Mouse (Mus musculus) embryo, embryonic 11.5 days (tissue): Measurements from ENCODE around the gene Kiss1r.

Experiments
- DNase-seq: peaks from one replicate; pipeline ENCODE4 v3.0.0-alpha.2; 2012; ENCODE audit warnings: low read depth, low spot score

The Kiss1r gene

DNA sequence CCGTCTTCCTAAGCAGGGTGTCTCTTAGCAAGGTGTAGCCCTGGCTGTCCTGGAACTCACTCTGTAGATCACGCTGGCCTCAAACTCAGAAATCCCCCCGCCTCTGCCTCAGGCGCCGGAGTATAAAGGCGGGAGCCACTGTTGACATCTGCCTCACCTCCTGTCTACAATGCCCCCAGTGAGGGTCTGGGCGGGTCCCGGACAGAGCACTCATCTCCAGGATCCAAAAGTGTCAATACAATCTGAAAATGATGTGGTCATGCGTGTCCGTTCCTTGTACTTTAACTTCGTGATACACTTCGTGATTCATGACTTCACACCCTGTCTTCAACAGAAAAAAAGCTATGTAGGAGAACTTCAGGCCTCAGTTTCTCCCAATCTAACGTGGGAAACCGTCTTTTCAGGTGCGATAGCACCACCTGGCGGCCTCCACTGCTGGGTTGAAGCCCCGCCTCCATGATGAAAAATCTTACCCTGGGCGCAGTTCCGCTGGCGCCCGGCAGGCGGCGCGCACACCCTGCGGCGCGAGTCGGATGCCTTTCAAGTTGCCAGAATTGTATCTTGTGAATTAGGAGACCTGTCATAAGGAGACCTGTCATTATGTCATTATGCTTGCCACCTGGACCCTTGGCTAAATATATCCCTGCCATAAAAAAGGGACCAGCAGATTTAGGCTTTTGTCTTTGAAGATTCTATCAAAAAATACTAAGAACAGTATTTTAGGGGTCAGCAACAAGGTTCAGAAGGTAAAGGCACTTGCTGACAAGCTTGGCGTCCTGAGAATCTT is 8.4 kb downstream of the Kiss1r start:
- DNase-seq = no peak

DNA sequence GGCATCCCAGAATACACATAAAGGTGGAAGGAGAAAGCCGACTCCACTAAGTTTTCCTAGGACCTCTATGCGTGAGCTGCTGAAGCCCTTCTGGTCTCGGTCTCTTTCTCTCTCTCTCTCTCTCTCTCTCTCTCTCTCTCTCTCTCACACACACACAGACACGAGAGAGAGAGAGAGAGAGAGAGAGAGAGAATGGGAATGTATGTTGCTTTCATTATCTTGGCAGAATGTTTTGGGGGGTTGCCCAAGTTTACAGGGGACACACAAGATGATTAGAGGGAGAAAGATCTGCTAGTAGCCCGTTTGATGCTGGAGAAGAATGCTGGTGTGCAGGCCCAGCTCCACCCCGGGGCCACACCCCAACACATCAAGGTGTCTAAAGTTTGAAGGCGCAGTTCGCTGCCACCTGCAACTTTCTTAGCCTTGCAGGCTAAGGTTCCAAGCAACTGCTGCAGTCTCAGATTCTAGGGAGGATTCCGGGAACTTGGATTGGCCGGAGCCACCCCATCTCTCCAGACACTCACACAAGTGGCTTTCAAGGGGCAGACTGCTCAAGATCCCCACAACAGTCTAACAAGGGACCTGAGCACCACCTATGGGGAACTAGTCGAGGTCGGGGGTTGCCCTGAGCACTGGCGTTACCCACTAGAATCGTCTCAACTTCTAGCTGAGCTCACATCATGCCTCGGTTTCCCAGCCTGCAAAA is 9.2 kb downstream of the Kiss1r start:
- no peak for DNase-seq

- peak; percentile 94 for DNase-seq
These were observed 9.9 kb downstream of the Kiss1r start, which contains the start of gene Arid3a for GRCm38 (mm10) chr10:79926491-79927323. Gene Arid3a (plus strand): TSS chr10:79927043.

GRCm38 (mm10) chr10:79927324-79928029 is 10.7 kb downstream of the Kiss1r start:
- no peak for DNase-seq

DNA sequence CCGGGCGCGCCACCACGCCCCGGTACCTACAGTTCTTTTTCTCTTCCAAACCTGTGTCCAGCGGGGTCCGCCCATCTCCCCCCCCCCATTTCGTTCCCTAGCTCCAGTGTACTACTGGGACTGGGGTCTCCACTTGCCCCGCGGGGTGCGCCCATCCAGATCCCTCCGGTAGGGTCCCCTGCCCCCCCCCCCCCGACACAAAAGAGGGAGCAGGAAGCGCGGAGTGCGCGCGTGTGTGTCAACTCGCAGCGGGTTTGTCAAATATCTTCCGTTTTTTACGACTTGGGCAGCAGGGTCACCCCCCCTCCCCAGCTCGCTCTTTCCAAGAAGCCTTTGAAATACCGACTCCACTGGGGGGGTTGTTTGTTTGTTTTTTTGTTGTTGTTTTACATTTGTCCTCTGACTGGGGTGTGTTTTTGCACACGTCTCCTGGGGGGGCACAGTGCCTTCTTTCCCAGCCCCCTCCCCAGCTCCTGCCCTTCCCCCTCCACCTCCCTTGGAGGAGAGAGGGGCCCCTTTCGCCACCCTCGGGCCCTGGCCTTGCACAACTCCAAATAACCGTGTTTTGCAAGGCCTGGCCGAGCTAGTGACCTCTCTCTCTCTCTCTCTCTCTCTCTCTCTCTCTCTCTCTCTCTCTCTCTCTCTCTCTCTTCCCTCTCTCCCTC is 11.4 kb downstream of the Kiss1r start:
- no peak for DNase-seq

GRCm38 (mm10) chr10:79928907-79929701 is 12.3 kb downstream of the Kiss1r start:
- DNase-seq = no peak

DNA sequence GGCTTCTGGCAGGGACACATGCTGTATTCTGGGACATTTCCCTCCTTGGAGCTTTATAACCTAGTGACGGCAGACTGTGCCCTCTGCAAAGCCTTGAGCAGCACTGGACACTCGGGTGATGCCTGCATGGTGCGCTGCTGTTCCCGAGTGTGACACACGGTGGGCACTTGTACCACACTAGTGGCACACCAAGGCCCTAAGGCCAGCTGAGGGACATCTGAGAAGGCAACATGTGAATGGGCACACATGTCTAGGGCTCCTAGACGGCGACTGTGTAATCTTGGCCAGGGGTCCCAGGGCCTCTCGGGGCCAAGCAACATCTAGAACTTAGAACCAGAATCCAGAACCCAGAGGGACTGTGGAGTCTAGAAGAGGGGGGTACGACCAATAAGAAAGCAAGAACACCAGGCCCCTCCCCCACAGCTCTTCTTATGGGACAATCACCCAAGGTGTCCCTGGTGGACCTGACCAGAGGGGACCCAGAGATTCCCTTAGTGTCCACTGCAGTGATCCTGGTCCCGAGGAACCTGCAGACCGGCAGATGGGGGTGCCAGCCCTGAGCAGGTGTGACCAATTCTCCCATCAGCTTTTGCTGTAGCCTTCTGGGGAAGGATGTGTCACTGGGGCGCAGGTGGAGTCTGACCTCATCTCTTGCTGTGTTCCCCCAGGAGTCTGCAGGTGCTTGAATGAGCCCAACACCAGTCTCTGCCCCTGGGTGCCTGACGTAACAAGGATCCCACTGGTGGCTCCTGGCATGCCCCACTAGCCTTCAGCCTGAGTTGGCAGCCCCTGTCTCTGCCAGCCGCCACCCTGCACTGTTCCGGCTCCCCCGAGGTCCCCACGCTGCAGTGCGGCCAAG is 13.4 kb downstream of the Kiss1r start:
- DNase-seq = no peak

DNA sequence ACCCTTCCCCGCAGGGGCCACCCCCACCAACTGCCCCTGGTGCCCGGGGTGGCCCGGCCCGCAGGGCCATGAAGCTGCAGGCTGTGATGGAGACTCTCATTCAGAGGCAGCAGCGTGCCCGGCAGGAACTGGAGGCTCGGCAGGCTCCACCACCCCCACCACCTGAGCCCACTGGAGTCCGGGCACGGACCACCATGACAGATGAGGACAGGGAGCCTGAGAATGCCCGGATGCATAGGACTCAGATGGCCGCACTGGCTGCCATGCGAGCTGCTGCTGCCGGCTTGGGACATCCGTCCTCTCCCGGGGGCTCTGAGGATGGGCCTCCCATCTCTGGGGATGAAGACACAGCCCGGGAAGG is 14.0 kb downstream of the Kiss1r start:
- DNase-seq = no peak

- no peak for DNase-seq
These were observed 15.0 kb downstream of the Kiss1r start for GRCm38 (mm10) chr10:79931797-79932196.

- no peak for DNase-seq
These were observed 16.0 kb downstream of the Kiss1r start for GRCm38 (mm10) chr10:79932736-79933135.

- no peak for DNase-seq
These were observed 16.4 kb downstream of the Kiss1r start for GRCm38 (mm10) chr10:79933145-79933679.

- DNase-seq = no peak
These were observed 17.1 kb downstream of the Kiss1r start for GRCm38 (mm10) chr10:79933861-79934260.

GRCm38 (mm10) chr10:79934272-79934721 is 17.5 kb downstream of the Kiss1r start:
- no peak for DNase-seq

GRCm38 (mm10) chr10:79934794-79935569 is 18.2 kb downstream of the Kiss1r start:
- DNase-seq = no peak

GRCm38 (mm10) chr10:79936284-79936910 is 19.6 kb downstream of the Kiss1r start:
- no peak for DNase-seq

DNA sequence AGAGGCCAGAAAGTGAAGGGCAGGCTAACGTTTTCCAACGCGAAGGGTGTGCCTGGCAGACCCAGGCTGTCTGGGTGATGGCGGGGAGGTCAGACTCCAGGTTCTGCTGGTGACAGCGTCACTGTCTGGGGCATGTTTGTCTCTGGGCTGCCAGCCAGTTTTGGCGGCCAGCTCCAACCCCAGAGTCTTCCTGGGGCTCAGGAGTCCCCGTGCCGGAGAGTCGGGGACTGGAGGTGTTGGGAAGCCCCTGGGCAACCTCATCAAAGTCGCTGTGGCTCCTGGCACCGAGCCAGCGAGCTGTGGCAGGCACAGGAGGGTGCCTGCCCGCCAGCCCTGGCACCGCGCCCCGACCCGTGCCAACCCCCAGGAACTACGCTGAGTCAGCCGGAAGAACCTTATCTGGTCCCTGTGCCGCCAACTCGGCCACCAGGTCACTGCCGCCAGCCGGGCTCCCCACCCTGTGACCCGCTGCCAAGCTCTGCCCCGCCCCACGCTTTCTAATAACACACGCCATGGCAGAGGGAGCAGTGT is 20.2 kb downstream of the Kiss1r start:
- DNase-seq = no peak

DNA sequence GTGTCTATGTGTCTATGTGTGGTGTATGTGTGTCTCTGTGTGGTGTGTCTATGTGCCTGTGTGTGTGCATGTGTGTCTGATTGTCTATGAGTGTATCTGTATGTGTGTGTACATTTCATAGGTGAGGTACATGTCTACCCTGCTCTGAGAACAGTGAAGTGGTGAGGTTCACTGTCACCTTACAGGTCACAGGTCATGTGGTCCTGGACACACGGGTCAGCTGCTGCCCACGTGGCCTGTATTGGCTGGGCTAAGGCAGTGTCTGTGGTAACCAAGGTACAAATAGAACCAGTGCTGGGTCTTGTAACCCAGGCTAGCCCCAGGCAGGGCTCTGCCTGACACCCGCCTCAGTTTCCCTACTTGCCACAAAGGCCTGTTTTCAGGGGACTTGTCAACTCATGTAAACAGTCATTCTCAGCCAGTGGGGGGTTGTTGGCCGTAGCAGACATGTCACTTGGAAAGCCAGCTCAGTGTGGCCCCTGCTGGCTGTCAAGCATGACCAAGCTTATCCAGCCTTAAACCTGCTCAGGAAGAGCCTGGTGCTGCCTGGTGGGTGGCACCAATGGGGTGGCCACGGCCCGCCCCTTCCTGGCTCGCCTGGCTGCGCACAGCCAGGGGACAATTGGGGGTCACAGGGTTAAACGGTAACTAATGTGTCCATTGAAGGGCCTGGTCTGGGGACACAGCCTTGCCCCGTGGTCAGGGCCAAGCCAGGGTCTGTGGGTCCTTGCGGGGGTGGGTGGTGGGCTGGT is 21.2 kb downstream of the Kiss1r start:
- no peak for DNase-seq
